Mouse (Mus musculus) liver, postnatal 0 days (tissue): ENCODE data around the gene Gm4450.
"Not testable (repeated sequence)": the region's sequence is repeated elsewhere in the genome, so short reads cannot be mapped to it uniquely, and the experiment has no call there.

ENCODE experiments used
- CTCF ChIP-seq: sonication (generic); IDR thresholded peaks from 2 replicates; pipeline ENCODE4 v1.5.1; 2016; ENCODE audit warnings: antibody characterized with exemption, low read depth
- EP300 ChIP-seq: IDR thresholded peaks from 2 replicates; pipeline ENCODE4 v1.6.1; 2016; ENCODE audit warnings: antibody characterized with exemption, low read depth, mild to moderate bottlenecking

DNA sequence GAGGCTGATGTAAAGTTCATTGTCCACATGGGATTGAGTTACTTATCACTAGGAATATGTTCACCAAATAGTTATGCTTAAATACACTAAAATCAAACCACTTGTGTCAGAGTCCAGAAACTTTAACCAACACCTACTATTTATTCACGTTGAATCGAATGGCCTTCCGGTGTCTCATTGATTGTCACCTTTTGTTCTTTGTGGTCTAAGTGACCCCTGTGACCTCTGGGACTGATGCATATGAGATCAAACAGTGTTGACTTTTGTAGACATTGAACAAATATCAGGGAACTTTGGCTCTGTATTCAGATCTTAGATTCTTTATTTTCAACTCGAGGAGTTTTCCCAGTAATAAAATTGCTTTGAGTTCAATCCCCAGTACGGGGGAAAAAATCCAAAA, 3.1 kb downstream of the Gm4450 start:
- not testable (repeated sequence) for TF ChIP-seq CTCF, EP300
